Mouse (Mus musculus) naive thymus-derived CD4-positive, alpha-beta T cell, adult 2 months (primary cell): ENCODE measurements around the gene Tmem30b.
"Not testable (repeated sequence)": the region's sequence is repeated elsewhere in the genome, so short reads cannot be mapped to it uniquely, and the experiment has no call there.

ENCODE experiments used
- DNase-seq: peaks from one replicate; pipeline ENCODE4 v3.0.0-alpha.2; 2011; ENCODE audit warnings: low read depth

Tmem30b gene

DNA sequence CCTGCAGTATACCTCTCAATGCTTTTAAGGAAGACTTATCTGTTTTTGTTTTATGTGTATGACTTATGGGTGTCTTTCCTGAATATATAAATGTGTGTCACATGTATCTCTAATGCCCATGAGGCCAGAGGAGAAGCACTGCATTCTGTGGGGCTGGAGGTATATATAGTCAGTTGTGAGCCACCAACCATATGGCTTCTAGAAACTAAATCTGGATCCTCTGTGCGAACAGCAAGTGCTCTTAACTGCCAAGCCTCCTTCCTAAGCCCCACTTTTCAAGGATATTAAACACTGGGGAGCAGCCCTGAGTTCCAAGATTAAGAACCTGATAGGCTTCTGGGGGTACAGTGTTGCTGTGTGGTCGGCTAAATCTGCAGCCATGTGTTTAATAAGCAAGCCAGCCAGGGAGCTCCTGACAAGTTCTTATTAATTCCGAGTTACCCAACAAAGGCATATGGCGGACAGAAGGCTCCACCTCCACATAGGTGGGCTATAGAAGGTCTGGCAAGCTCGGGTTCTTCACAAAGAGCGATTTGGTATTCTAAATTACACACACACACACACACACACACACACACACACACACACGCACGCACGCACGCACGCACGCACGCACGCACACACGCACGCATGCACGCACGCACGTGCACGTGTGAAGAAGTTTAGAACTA lies 12.5 kb upstream of the Tmem30b start:
- DNase-seq: no peak

DNA sequence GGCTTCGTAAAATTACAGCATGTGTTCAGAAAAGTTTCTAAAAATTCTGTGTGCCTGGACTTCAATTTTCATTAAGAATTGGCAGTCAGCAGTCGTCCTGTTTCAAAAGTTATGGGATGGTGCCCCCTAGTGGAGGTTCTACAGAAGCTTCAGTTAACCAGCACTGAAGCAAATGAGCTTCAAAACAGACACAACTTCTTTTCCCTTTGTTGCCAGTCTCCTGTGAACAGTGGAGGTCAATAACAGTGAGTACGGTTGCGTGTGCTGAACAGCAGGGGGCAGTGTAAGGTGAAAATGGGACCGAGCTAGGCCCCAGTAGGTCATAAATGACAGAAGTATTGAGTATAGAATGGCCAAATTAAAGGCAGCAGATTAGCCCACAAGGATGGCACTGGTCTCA lies 8.0 kb upstream of the Tmem30b start:
- peak; percentile 86 for DNase-seq

DNA sequence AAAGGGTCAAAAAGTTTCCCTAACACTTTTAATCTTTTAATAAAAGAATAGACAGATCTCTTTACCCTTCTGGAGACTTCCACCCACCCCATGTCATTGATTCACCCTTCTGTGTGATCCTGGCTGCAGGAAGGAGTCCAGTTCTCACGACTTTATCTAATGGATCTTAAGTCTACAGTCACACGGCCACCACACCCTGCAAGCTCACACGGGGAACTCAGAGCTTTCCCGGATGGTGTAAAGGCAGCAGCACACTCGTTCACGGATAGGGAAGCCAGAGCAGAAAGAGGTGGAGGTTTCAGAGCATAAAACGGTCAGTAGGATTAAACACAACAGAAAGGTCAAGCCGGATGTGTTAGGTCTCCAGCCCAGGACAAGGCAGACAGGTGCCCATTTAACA lies 2.1 kb upstream of the Tmem30b start:
- DNase-seq: no peak

DNA sequence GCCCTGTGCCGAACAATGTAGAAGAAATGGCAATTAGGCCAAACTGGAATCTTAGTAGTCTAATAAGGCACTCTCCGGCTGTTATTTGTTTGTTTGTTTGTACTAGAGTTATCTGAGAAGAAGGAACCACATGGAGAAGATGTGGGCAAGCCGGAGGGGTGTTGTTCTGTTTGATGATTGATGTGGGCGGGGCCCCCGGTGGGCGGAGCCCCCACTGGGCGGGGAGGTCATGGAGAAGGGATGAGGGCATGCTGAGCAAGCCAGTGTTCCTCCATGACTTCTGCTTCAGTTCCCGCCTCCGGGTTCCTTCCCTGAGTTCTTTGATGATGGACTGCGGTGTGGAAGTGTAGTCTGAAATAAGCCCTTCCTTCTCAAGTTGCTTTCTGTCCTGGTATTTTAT lies 1.5 kb upstream of the Tmem30b start:
- no peak for DNase-seq

DNA sequence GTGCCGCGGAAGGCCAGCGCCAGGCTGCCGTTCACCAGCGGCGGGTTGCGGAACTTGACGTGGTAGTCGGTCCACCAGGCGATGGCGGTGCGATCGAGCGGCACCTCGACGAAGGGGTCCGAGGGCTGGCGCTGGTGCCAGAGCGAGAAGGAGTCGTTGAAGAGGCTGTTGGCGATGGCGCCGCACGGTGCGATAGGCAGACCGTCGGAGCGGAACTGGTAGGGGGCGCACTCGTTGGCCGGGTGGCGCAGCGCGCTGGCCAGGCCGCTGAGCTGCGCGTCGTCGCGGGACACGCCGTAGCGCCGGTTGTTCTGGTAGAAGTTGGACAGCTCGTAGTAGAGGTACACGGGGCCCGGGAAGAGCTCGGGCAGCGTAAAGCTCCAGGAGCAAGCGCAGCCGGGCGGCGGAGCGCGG lies 513 bp downstream of the Tmem30b start:
- DNase-seq: peak; percentile 73

DNA sequence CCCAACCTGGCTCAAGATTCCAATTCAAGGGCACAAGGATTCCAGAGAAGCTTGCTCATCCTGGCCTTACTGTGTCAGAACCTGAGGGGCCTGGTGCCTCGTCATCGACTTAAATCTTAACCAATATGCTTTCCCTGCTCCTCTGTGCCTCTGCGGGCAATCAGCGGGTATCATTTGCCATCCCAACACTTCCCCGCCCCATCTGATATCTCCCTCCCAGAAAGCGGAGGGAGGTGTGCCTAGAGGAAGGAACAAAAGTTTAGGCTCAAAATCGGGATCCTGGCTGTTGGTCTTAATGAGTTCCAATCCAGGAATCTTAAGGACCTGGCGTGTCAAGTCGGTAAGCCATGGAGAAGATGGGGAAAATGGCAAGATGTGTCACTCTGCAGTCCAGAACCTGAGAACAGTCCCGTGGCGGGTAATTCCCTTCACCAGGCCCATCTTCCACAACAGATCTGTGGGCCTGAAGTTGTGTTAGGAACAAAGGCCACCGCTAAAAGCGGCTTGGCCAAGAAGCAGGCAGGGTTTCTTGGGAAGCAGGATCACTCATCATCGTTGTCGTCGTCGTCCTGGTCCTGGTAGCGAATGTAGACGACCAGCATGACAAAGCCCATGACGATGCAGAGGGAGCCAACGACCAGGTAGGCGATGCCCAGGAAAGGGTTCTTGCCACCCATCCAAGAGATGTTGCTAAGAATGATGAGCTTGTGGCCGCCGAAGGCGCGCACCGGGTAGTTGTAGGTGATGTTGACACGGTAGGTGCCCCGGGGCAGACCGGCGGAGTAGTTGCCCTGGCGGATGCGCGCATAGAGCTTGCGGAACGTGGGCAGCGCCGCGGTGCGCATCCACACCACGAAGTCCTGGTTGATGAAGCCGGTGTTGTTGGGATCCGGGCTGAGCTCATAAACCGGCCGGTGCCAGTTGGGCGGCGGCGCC lies 1.2 kb downstream of the Tmem30b start:
- no peak for DNase-seq

DNA sequence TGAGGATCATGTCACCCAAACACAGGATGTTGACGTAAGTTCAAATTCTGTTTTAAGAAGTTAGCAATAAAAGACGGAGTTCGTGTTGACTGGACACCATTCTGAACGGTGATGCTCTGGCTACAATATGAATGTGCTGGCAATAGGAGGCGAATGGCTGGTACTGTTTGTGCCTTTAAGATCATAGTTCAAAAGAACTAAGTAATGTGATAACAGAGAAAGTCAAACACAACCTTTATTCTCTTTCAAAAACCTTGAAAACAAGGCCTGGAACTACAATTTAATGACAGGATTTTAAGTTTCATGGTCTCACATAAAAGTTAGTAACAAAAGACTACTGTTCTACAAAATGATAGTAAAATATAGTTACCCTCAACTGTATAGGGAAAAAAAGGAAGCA lies 3.0 kb downstream of the Tmem30b start:
- DNase-seq: no peak

DNA sequence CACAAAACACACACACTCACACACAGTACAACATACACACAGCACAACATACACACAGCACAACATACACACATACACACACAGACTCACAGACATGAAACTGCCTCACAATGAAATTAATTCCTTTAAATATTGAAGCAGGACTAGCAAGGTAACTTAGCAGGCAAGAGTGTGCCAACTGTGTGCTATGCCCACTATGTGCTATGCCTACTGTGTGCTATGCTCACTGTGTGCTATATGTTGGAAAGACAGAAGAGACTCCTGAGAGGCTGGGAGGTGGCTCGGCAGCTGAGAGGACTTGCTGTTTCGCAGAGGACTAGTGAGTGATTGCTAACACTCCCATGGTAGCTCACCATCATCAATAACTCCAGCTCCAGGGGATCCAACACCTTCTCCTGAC lies 5.8 kb downstream of the Tmem30b start:
- DNase-seq: no peak

DNA sequence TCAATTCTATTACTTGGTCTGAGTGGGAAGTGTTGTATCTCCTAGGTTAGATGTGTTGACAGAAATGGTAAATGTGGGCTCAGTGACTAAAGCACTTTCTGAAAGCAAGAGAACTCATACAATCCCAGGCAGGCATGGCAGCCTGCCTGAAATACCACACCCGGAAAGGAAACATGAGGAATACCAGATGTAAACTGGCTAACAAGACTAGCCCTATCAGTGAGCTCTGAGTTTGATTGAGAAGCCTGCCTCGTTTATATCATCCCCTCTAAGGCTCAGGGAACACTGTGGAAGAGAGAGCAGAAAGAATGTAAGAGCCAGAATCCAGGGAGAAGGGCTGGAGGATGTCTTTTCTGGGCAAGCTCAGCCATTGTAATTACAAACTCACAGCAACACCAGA lies 7.0 kb downstream of the Tmem30b start:
- DNase-seq: no peak

DNA sequence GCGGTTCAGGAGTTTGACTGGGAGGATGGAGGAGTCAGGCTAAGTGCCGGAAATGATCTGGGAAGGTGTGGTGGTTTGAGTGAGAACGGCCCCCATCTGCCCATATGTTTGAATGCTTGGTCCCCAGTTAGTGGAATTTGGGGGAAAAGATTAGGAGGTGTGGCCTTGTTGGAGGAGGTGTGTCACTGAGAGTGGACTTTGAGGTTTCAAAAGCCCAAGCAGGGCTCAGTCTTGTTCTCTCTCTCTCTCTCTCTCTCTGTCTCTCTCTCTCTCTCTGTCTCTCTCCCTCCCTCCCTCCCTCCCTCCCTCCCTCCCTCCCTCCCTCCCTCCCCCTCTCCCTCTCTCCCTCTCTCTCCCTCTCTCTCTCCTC lies 8.1 kb downstream of the Tmem30b start:
- not testable (repeated sequence) for DNase-seq

DNA sequence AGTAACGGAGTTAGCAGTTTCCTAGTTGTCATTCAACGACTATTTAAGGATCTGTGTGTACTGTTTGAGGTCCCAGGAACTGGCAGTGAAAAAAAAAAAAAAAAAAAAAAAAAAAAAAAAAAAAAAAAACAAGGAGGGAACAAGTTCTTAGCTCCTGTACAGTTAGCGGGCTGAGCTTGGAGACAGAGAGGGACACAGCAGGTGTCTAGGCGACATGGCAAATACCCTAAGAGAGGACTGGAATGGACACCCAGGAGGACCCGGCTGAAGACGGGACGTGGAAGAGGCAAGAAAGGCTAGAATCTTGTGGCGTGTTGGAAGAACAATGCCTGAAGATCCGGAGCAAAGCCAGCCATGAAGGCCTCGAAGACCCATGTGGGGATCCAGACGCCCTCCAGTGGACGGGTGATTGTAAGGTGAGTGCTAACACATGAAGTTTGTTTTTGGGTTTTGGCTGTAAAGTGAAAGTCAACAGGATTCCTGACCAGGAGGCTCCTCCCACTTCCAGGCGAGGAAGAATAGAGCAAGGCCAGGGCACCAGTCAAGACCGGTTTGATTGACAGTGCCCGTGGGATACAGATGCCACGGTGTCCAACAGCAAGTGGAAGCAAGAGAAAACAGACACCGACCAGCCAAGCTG lies 8.6 kb downstream of the Tmem30b start:
- DNase-seq: peak; percentile 50

DNA sequence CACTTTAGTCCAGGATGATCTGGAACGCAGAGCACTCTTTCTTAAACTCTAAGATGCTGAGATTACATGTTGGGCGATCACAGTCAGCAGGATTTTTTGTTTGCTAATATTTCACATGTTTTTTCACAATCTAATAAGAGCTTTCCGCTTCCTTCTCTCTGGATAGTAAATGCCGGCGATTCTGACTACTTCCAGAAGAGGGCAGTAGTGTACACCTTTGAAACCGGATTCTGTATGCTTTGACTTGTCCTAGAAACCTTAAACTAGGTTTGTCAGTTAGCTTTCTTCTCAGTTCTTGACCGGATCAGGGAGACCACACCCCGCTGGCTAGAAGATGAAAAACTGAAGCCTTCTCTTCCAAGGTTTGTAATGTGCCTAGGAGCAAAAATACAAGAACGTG lies 11.6 kb downstream of the Tmem30b start:
- peak; percentile 86 for DNase-seq

DNA sequence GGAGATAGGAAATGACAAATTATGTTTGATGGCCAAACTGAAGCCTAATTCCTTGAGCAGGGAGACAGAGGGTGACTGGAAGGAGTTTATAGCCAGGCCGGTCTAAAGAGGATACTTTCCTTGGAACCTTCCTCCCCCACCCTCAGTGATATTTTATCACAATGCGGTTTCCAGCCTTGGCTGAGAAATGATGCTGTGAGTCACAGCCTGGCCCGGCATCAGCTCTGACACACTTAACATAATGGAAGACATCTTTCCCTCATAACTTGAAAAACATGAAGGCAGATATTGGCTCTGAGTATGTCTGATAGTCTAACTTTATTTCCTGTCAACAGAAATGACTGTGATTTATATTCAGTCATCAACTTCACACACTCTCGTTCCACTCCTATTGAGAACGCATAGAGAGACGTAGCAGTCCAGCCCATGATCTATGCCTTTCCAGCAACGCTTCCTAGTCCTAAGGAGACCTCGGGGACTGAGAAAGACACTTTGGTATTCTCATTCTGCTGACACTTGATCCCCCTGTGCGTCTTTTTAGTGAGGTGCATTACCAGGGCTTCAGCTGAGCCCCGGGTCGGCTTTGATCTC lies 14.2 kb downstream of the Tmem30b start:
- DNase-seq: no peak

DNA sequence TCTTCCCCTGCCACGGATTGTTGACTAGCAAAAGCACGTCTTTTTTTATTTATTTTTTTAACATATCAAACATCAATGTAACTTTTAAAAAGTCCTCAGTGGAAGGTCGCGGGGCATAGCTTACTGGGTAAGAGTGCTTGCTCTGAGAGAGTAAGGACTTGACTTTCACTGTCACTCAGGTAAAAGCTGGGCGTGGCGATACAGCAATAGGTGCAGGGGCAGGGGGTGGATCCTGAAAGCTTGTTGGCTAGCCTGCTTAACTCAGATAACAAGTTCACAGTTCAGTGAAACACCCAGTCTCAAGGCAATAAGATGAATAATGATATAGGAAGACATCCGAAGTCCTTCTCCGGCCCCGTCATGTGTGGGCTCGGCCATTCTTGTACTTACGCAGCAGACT lies 16.6 kb downstream of the Tmem30b start:
- no peak for DNase-seq

DNA sequence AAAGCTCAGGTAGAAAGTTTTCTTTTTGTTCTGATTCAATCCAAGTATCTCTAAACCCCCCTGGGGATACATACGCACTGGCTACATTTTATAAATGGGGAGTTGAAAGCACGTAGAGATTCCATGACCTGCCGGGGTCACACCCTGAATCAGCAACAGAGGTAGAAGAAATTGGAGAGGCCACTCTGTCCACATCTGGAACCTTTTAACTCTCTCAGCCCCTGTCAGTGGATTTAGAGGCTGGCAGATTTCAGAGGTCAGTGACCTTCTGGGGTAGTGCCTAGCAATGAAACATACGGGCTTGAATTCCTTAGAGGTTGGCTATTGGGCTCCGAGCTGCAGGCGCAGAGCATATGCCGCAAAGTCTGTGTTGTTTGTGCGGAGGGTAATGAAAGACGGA lies 17.1 kb downstream of the Tmem30b start:
- no peak for DNase-seq

DNA sequence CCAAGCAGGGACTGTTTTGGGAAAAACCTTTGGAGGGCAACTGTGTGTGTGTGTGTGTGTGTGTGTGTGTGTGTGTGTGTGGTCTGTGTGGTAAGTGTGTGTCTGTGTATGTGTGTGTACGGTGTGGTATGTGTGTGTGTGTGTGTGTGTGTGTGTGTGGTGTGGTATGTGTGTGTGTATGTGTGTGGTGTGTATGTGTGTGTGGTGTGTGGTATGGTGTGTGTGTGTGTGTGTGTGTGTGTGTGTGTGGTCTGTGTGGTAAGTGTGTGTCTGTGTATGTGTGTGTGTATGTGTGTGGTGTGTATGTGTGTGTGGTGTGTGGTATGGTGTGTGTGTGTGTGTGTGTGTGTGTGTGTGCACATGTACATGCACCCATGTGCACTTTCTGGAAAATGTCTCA lies 18.1 kb downstream of the Tmem30b start:
- DNase-seq: not testable (repeated sequence)

DNA sequence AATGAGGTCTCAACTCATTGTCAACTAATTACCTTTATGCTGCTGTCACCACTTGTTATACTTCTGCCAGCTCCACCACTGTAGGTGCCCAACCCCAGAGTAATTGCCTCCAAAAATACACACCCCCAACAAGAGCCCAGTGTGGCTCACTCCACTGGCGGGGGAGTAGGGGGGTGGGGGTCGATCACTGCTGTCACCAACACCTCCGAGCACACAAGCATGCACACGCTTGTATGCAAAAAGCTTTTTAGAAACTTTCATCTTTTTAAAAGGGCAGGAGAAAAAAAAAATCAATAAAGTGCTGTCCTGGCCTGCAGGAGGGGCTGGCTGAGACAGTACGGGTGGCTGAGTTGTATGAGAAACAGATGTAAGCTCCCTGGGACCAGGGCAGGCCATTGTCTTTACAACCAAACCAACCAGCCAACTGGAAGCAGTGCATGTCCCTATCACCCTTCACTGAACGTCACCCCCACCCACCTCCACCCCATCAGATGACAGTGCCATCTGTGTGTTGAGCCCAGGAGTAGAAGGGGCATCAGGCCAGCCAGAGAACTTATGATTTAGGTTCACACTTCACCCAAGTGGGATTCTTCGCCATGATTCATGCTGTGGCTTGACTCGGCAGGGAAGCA lies 20.8 kb downstream of the Tmem30b start:
- DNase-seq: no peak

DNA sequence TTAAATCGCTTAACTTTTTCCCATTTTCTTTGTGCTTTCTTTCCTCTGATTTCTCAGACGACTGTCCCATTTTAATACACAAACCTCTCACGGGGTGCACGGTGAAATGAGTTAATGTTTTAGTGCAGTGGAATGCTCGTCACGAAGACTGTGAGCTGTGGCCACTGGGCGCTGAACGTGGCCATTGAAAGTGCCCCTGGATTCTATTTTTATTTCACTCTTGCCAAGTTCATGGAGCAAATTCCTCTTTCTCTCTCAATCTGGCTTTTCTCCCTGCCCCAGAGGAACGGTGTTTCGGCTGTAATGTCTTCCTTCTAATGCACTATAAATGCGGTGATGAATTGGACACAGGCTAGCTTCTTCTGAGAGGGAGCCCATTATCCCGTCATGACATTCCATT lies 23.1 kb downstream of the Tmem30b start:
- no peak for DNase-seq

DNA sequence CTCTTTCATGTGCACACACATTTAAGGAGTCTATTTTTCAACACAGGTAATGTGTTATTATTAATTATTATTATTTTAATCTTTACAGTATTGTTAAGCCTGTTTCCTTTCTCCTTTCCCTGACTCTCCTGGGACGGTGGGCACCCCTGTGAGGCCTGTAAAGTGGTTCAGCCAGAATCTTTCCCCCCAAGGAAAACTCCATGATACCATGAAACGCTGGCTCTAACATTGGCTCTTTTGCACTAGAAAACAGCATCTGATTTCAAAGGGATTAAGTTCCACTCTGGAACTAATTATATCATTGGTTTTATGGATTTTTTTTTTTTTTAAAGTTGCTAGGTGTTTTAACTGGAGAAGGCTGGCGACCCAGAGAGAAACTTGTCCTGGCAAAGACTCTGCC lies 24.2 kb downstream of the Tmem30b start:
- no peak for DNase-seq

DNA sequence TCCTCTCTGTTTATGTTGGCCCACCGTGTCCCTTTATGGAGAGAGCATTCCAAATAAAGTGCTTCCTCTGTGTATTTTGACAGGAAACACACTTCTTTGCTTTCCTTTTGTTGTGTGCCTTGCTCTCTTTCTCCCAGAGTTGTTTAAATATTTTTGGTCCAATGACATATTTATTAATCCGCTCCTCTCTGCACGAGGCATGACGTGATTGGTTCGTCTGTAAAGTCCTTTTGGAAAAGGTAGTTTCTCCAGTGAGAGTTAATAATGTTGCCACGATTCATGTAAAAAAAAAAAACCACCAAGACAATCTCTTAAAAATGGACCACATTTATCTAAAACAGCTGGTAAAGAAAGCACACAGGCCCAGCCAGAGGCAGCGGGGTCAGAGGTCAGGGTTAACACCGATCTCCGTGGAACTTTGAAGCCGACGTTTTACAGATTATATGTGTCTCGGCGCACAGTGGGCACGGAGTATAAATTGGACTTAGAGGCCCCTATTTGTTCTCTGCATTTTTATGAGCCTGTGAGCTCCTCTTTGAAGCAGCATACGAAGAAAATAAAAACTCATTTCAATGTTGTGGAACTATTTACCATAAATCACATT lies 24.9 kb downstream of the Tmem30b start:
- DNase-seq: no peak

DNA sequence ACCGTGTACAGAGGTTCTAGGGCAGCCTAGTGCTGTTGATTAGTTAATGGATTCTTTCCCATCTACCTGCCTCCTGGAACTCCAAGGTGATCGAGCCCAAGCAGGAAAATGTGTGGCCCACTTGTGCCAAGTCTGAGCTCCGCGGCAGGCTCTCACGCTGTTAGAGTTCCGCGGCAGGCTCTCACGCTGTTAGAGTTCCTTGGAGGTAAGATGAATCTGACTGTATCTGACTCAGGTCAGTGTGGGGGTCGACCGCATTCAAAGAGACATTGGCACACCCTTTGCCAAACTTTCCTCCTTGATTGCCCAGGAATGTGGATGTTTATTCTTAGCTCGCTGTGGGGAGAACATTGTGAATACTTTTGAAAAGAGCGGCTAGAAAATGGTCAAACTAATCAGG lies 28.4 kb downstream of the Tmem30b start:
- no peak for DNase-seq
